Mouse (Mus musculus): Measurements from ENCODE around the gene Med24. TPM values are rescaled to one million over a fixed set of nuclear protein-coding genes. Genes with fewer than 3 reads are reported as not detected.
A peak's percentile ranks its signal among the peaks of the same experiment; 100 is the strongest.
"Not testable (repeated sequence)": the region's sequence is repeated elsewhere in the genome, so short reads cannot be mapped to it uniquely, and the experiment has no call there.

The Med24 gene
- total and polyA plus RNA-seq, 2 experiments from 2014 or later: 48.3 to 88.6 TPM

- H3K4me3 ChIP-seq (ENCODE audit: low read length): no peak overlapping the region
- no peak for TF ChIP-seq CTCF (IDR thresholded peaks at IDR 0.05; ENCODE audit: low read depth)
- ATAC-seq: peak; percentile 55
- H3K27me3 ChIP-seq (ENCODE audit: insufficient read depth, low read length): no peaks in the 10 kb centered on the region
- H3K36me3 ChIP-seq (ENCODE audit: insufficient read depth, low read length): no peaks in the 10 kb centered on the region
- peak; percentile 83 for DNase-seq (ENCODE audit: low spot score)
- 12% methylated on average over 4 of the region's 4 CpGs for WGBS
- peak overlapping the region; percentile 100 for H3K27ac ChIP-seq
- no peak overlapping the region for H3K9ac ChIP-seq (replicated peaks; ENCODE audit: low read length)
- H3K9me3 ChIP-seq (ENCODE audit: low read length): no peaks in the 10 kb centered on the region
- H3K4me1 ChIP-seq (ENCODE audit: insufficient read depth, low read length): peaks cover 31% of the 10 kb centered on the region
- 0 out of 2 replicates have a peak overlapping the region, but pooled peaks have one; percentile 2 for H3K4me2 ChIP-seq (ENCODE audit: low read depth, low read length)
Observed at GRCm38 (mm10) chr11:98738428-98738911, 9.2 kb upstream of the Med24 start.

GRCm38 (mm10) chr11:98737220-98737619 is 8.0 kb upstream of the Med24 start:
- not testable (repeated sequence) for H3K27ac ChIP-seq; ATAC-seq; H3K4me3 ChIP-seq (ENCODE audit: low read length); DNase-seq (ENCODE audit: low spot score); H3K4me2 ChIP-seq (ENCODE audit: low read depth, low read length); H3K36me3 ChIP-seq (ENCODE audit: insufficient read depth, low read length); H3K9me3 ChIP-seq (ENCODE audit: low read length); H3K9ac ChIP-seq (replicated peaks; ENCODE audit: low read length); H3K27me3 ChIP-seq (ENCODE audit: insufficient read depth, low read length)
- peaks cover 31% of the 10 kb centered on the region for H3K4me1 ChIP-seq (ENCODE audit: insufficient read depth, low read length)
- WGBS: 100% methylated on average over 2 of the region's 2 CpGs

- no peak overlapping the region for H3K4me2 ChIP-seq (ENCODE audit: low read depth, low read length)
- no peak overlapping the region for H3K9ac ChIP-seq (replicated peaks; ENCODE audit: low read length)
- no peak overlapping the region for H3K27ac ChIP-seq
- H3K9me3 ChIP-seq (ENCODE audit: low read length): no peaks in the 10 kb centered on the region
- no peak for ATAC-seq
- WGBS: 84% methylated on average over 1 of the region's 1 CpGs
- no peak for DNase-seq (ENCODE audit: low spot score)
- no peaks in the 10 kb centered on the region for H3K27me3 ChIP-seq (ENCODE audit: insufficient read depth, low read length)
- no peak overlapping the region for H3K4me3 ChIP-seq (ENCODE audit: low read length)
- TF ChIP-seq CTCF (IDR thresholded peaks at IDR 0.05; ENCODE audit: low read depth): no peak
- H3K4me1 ChIP-seq (ENCODE audit: insufficient read depth, low read length): peaks cover 31% of the 10 kb centered on the region
- H3K36me3 ChIP-seq (ENCODE audit: insufficient read depth, low read length): no peaks in the 10 kb centered on the region
Observed at GRCm38 (mm10) chr11:98736176-98736575, 6.9 kb upstream of the Med24 start.

GRCm38 (mm10) chr11:98735111-98735510 is 5.9 kb upstream of the Med24 start:
- Histone ChIP-seq H3K36me3 (ENCODE audit: insufficient read depth, low read length) (no peaks in the 10 kb centered on the region), H3K27me3 (ENCODE audit: insufficient read depth, low read length) (no peaks in the 10 kb centered on the region), H3K9me3 (ENCODE audit: low read length) (no peaks in the 10 kb centered on the region), H3K4me2 (ENCODE audit: low read depth, low read length) (no peak overlapping the region), H3K27ac (no peak overlapping the region), H3K9ac (replicated peaks; ENCODE audit: low read length) (no peak overlapping the region), H3K4me1 (ENCODE audit: insufficient read depth, low read length) (peaks cover 20% of the 10 kb centered on the region), H3K4me3 (ENCODE audit: low read length) (no peak overlapping the region)
- TF ChIP-seq CTCF (IDR thresholded peaks at IDR 0.05; ENCODE audit: low read depth): no peak
- DNase-seq (ENCODE audit: low spot score): no peak
- ATAC-seq: no peak
- 95% methylated on average over 4 of the region's 4 CpGs for WGBS

- no peak overlapping the region for H3K27ac ChIP-seq
- no peak for ATAC-seq
- WGBS: 82% methylated on average over 3 of the region's 3 CpGs
- H3K27me3 ChIP-seq (ENCODE audit: insufficient read depth, low read length): no peaks in the 10 kb centered on the region
- no peak overlapping the region for H3K9ac ChIP-seq (replicated peaks; ENCODE audit: low read length)
- H3K36me3 ChIP-seq (ENCODE audit: insufficient read depth, low read length): no peaks in the 10 kb centered on the region
- no peak overlapping the region for H3K4me2 ChIP-seq (ENCODE audit: low read depth, low read length)
- no peaks in the 10 kb centered on the region for H3K9me3 ChIP-seq (ENCODE audit: low read length)
- no peak for TF ChIP-seq CTCF (IDR thresholded peaks at IDR 0.05; ENCODE audit: low read depth)
- no peak for DNase-seq (ENCODE audit: low spot score)
- no peak overlapping the region for H3K4me3 ChIP-seq (ENCODE audit: low read length)
- H3K4me1 ChIP-seq (ENCODE audit: insufficient read depth, low read length): peaks cover 12% of the 10 kb centered on the region
Observed at GRCm38 (mm10) chr11:98734020-98734419, 4.8 kb upstream of the Med24 start.

- Histone ChIP-seq H3K36me3 (ENCODE audit: insufficient read depth, low read length) (peaks cover 12% of the 10 kb centered on the region), H3K9ac (replicated peaks; ENCODE audit: low read length) (0 out of 2 replicates have a peak overlapping the region, but pooled peaks have one; percentile 17), H3K9me3 (ENCODE audit: low read length) (no peaks in the 10 kb centered on the region), H3K27me3 (ENCODE audit: insufficient read depth, low read length) (no peaks in the 10 kb centered on the region), H3K4me1 (ENCODE audit: insufficient read depth, low read length) (peaks cover 4% of the 10 kb centered on the region), H3K27ac (peak overlapping the region; percentile 22; the same call in 1 of the 2 replicates), H3K4me3 (ENCODE audit: low read length) (no peak overlapping the region), H3K4me2 (ENCODE audit: low read depth, low read length) (no peak overlapping the region)
- TF ChIP-seq CTCF (IDR thresholded peaks at IDR 0.05; ENCODE audit: low read depth): no peak
- 34% methylated on average over 5 of the region's 5 CpGs for WGBS
- 0 out of 2 replicates have a peak, but pooled peaks have one; percentile 42 for ATAC-seq
- peak; percentile 77 for DNase-seq (ENCODE audit: low spot score)
Observed at GRCm38 (mm10) chr11:98731134-98731533, 1.9 kb upstream of the Med24 start.

GRCm38 (mm10) chr11:98730727-98731126 is 1.5 kb upstream of the Med24 start:
- Histone ChIP-seq H3K9ac (replicated peaks; ENCODE audit: low read length) (no peak overlapping the region), H3K4me1 (ENCODE audit: insufficient read depth, low read length) (peaks cover 4% of the 10 kb centered on the region), H3K36me3 (ENCODE audit: insufficient read depth, low read length) (peaks cover 16% of the 10 kb centered on the region), H3K27me3 (ENCODE audit: insufficient read depth, low read length) (no peaks in the 10 kb centered on the region), H3K27ac (peak overlapping the region; percentile 22; the same call in 1 of the 2 replicates), H3K4me3 (ENCODE audit: low read length) (no peak overlapping the region), H3K9me3 (ENCODE audit: low read length) (no peaks in the 10 kb centered on the region), H3K4me2 (ENCODE audit: low read depth, low read length) (no peak overlapping the region)
- no peak for TF ChIP-seq CTCF (IDR thresholded peaks at IDR 0.05; ENCODE audit: low read depth)
- DNase-seq (ENCODE audit: low spot score) (no peak), ATAC-seq (0 out of 2 replicates have a peak, but pooled peaks have one; percentile 20)
- 51% methylated on average over 4 of the region's 4 CpGs for WGBS

All from hindbrain, postnatal 0 days (tissue).